Mouse (Mus musculus) G1E (cell line): ENCODE data around the gene Ubr7. TPM values are rescaled to one million over a fixed set of nuclear protein-coding genes. Genes with fewer than 3 reads are reported as not detected.

Experiments used
- ATAC-seq: 2 replicates; pipeline ENCODE4 v1.8.0; 2016; ENCODE audit warnings: mild to moderate bottlenecking; ENCODE audit not compliant: insufficient number of reproducible peaks, poor library complexity, low FRiP score, severe bottlenecking; ENCODE audit errors: extremely low read depth
- DNase-seq: peaks from one replicate; pipeline ENCODE4 v3.0.0; 2012; ENCODE audit warnings: low spot score
- H3K27me3 ChIP-seq: 2 replicates; pipeline ENCODE4 v1.6.1; 2012; ENCODE audit warnings: mild to moderate bottlenecking, low read length, inconsistent platforms; ENCODE audit not compliant: insufficient read depth
- H3K36me3 ChIP-seq: replicated peaks from 2 replicates; pipeline ENCODE3; 2012; ENCODE audit warnings: mild to moderate bottlenecking, inconsistent platforms
- H3K4me1 ChIP-seq: 2 replicates; pipeline ENCODE4 v1.6.1; 2012; ENCODE audit warnings: low read depth, low read length, inconsistent platforms, mixed read lengths; ENCODE audit not compliant: insufficient read depth
- H3K4me3 ChIP-seq: 2 replicates; pipeline ENCODE4 v1.5.1; 2012; ENCODE audit warnings: low read depth, mild to moderate bottlenecking, inconsistent platforms, low read length, moderate library complexity, mixed read lengths
- H3K9me3 ChIP-seq: replicated peaks from 2 replicates; pipeline ENCODE4 v1.6.1; 2012; ENCODE audit warnings: inconsistent platforms
- CTCF ChIP-seq: IDR thresholded peaks from 2 replicates; pipeline ENCODE4 v1.5.1; 2012; ENCODE audit warnings: low read depth, low read length, inconsistent platforms, mixed read lengths
- GATA1 ChIP-seq: IDR thresholded peaks from 2 replicates; pipeline ENCODE4 v1.6.1; 2012; ENCODE audit warnings: borderline replicate concordance, low read length, inconsistent platforms, mixed read lengths
- GATA2 ChIP-seq: IDR thresholded peaks from 2 replicates; pipeline ENCODE4 v1.6.1; 2012; ENCODE audit warnings: low read depth, low read length, inconsistent platforms, borderline replicate concordance
- POLR2AphosphoS5 ChIP-seq: IDR thresholded peaks from 2 replicates; pipeline ENCODE4 v1.6.1; 2012; ENCODE audit warnings: low read depth, low read length, inconsistent platforms; ENCODE audit not compliant: insufficient replicate concordance
- TAL1 ChIP-seq: conservative IDR thresholded peaks from 2 replicates; pipeline ENCODE4 v1.6.1; 2012; ENCODE audit warnings: low read depth, low read length, inconsistent platforms, mixed read lengths
- polyA plus RNA-seq: library from polyadenylated mRNA; stranded (reverse); fragments of >175 nt; gene quantifications from 2 replicates; pipeline ENCODE4 v1.2.3, GENCODE M21; 2012
- total RNA-seq, 2 experiments: library from RNA; stranded (forward) in 1 of 2; stranded (reverse) in 1 of 2; fragments of 200-1000 nt in 1 of 2; fragments of >200 nt in 1 of 2; fragmentation: Nextera tagmentation in 1 of 2; gene quantifications; 2 replicates each; pipeline ENCODE4 v1.2.3; 2014 to 2017

The Ubr7 gene
- total and polyA plus RNA-seq, 3 experiments = 51.1 to 165 (median 71.7) TPM

DNA sequence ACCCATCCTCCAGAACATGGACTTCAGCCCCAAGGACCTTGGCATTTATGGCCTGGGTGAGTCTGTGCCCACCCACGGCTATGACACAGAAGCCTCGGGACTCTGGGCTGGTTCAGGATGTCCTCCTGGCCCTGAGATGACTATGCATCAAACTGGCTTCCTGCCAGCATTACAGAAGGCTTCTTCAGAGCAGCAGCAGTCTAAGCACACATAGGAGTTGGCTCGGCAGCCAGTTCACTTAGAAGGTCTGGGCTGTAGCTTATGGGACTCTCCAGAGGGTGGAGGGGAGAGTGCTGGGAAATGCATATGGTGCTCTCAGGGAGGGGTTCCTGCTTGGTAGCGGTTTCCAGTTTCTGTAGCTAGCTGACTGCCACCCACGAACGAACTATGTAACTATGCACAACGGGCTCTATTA, 32.0 kb upstream of the Ubr7 start:
- no peaks in the 10 kb centered on the region for H3K36me3 ChIP-seq
- ATAC-seq = no peak
- H3K4me1 ChIP-seq = peaks cover 19% of the 10 kb centered on the region
- H3K27me3 ChIP-seq = peaks cover 10% of the 10 kb centered on the region
- DNase-seq = no peak
- TF ChIP-seq GATA1 (no peak), POLR2AphosphoS5 (no peak), TAL1 (no peak), GATA2 (no peak), CTCF (no peak)
- no peaks in the 10 kb centered on the region for H3K9me3 ChIP-seq
- no peak overlapping the region for H3K4me3 ChIP-seq

DNA sequence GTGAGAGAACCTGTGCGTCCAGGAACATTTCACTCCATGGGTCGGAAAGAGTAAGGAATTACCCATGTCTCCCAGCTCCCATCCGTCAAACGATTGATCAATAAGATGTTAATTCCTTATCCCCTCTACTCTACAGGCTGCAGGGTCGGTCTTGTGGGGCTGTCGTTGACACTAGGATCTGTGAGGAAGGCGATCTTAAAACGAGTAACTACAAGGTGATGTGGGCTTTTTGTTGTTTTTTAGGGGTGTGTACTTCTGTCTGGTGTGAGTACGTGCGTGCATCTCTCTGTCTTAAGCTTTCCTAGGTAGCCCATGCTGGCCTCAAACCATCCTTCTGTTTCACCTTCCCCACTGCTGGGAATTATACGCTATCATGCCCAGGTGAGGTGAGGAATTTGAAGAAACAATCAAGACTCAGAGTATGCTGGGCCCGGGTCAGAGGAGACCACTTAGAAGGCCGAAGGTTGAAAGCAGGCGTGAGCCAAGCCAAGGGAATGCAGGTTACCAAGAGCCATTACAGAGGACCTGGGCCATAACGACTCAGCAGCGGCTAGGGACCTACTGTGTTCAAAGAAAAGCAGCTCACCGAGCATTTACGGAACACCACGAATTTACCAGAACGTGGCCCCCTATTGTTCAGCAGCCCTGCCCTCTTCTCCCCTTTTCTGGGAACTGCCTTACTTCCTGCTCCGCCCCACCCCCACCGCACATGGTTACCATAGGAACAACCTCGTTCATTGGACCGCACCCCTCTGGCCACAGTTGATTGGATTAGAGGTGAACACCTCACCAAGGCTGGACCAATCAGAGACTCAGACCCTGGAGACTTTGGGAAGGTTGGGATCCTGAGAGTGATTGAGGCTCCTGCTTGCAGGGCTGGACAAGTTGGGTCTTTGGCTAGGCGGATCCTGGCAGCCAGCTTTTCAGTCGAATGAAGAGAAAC, 27.6 kb upstream of the Ubr7 start:
- H3K9me3 ChIP-seq = no peaks in the 10 kb centered on the region
- no peaks in the 10 kb centered on the region; the same call in 1 of the 2 replicates for H3K27me3 ChIP-seq
- DNase-seq (no peak), ATAC-seq (peak; percentile 38; the same call in 1 of the 2 replicates)
- peaks cover 30% of the 10 kb centered on the region for H3K4me1 ChIP-seq
- H3K36me3 ChIP-seq = peaks cover 5% of the 10 kb centered on the region
- TF ChIP-seq GATA1 (no peak), CTCF (no peak)
- peak overlapping the region; percentile 5; the same call in 1 of the 2 replicates for H3K4me3 ChIP-seq

DNA sequence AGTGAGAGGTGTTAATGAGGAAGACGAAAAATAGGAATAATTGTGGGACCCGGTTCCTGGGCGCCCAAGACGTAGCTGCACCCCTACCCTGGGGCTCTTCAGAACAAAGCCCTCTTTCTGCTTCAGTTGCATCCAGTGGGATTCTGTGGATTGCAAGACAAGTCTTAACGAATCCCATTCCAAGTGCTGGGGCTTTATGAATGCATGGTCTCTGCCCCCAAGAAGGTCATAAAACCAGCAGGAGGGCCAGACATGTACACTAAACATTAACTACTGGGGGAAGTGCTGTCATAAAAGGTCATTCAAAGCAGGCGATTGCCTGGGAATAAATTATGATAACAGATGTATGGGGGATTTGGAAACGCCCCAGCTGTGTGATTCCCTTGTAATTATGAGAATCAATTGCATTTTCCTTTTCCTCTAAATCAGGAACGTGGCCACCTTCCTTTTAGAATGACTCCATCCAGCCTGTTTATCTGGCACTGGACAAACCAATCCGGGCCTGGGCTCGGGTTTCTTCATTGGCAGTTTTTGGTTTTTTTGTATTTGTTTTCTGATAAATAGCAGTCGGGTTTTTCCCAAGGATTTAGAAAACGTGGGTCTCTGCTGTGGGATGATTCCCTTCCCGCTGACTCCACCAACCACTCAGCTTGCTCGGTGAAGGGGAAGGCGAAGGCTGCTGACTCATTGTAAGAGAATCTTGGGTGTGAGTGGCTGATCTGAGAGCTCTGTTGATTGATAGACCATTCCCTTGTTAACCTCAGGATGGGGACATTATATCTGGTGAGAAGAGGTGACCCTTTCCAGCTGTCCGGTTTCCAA, 26.8 kb upstream of the Ubr7 start:
- H3K36me3 ChIP-seq = peaks cover 5% of the 10 kb centered on the region
- H3K4me3 ChIP-seq = no peak overlapping the region; the same call in 1 of the 2 replicates
- TF ChIP-seq CTCF (no peak), GATA1 (no peak), POLR2AphosphoS5 (no peak), TAL1 (no peak), GATA2 (no peak)
- peaks cover 25% of the 10 kb centered on the region for H3K4me1 ChIP-seq
- H3K9me3 ChIP-seq = no peaks in the 10 kb centered on the region
- ATAC-seq (no peak), DNase-seq (no peak)
- no peaks in the 10 kb centered on the region; the same call in 1 of the 2 replicates for H3K27me3 ChIP-seq

DNA sequence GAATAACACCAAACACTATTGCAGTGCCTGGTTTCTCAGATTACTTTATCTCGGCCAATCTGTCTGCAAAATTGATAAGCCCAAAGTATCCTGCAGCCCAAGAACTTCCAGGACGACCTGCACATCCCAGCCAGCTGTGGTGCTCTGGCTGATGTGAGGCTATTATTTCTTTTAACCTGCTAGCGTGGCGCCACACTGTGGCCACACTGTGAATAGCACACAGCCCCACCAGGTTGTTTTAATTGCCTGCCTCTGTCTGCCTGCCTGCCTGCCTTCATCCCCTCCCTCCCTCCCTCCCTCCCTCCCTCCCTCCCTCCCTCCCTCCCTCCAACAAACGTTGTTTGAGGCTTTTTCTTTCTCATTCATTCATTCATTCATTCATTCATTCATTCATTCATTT, 24.4 kb upstream of the Ubr7 start:
- Histone ChIP-seq H3K4me3 (no peak overlapping the region), H3K9me3 (no peaks in the 10 kb centered on the region), H3K4me1 (peaks cover 25% of the 10 kb centered on the region), H3K36me3 (peaks cover 10% of the 10 kb centered on the region), H3K27me3 (no peaks in the 10 kb centered on the region)
- ATAC-seq = peak; percentile 36
- peak; percentile 57 for DNase-seq
- TF ChIP-seq GATA2 (no peak), CTCF (peak; percentile 88), GATA1 (no peak), TAL1 (no peak)

DNA sequence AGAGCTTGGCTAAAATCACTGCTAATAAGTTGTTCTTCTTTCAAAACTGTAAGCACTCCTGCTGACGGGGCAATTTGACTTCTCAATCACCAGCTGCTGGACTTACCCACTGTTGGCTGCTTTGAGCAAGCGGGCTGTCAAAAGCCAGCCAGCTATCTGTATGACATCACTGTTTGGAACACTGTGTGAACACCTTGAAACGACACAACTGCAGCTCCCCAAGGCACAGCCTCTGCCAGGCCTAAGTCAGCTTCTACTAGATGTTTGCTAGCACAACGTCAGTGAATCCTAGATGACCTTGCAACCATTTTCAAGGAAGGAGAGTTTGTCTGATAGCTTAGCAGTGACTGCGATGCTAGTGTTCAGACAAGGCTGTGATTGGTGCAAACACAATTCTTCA, 18.7 kb upstream of the Ubr7 start:
- Histone ChIP-seq H3K36me3 (peaks cover 44% of the 10 kb centered on the region), H3K4me3 (no peak overlapping the region), H3K4me1 (peaks cover 18% of the 10 kb centered on the region), H3K9me3 (no peaks in the 10 kb centered on the region), H3K27me3 (no peaks in the 10 kb centered on the region)
- no peak for TF ChIP-seq TAL1
- no peak for TF ChIP-seq GATA2
- TF ChIP-seq POLR2AphosphoS5 = no peak
- no peak for TF ChIP-seq CTCF
- TF ChIP-seq GATA1 = no peak
- ATAC-seq (no peak), DNase-seq (no peak)

DNA sequence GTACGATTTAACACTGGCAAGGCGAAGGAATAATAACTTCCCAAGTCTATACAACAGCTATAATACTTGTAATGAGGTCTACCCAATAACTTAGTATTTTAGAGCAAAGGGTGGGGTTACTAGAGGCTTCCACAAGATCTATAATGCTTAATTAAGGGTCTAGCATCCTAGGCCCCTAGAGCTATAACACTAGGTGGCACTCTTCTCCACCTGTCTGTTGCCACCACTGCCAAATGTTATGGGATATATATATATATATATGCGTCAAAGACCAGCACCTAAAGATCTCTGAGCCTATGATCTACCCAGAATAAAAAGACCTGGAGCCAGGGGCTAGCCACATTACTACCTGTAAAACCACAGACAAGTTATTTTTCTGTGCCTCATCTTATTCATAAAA, 17.5 kb upstream of the Ubr7 start:
- Histone ChIP-seq H3K9me3 (no peaks in the 10 kb centered on the region), H3K4me3 (no peak overlapping the region), H3K36me3 (peaks cover 44% of the 10 kb centered on the region), H3K27me3 (no peaks in the 10 kb centered on the region), H3K4me1 (peaks cover 28% of the 10 kb centered on the region)
- TF ChIP-seq POLR2AphosphoS5 (no peak), GATA2 (no peak), GATA1 (no peak), TAL1 (no peak), CTCF (no peak)
- ATAC-seq (no peak), DNase-seq (peak; percentile 28)
